Mouse (Mus musculus) limb, embryonic 13.5 days (tissue): ENCODE measurements around the gene Siah2. TPM values are rescaled to one million over a fixed set of nuclear protein-coding genes. Genes with fewer than 3 reads are reported as not detected.

Experiments used
- ATAC-seq: fragments of 200-750 bp; cut with Nextera tagmentation; 2 replicates; pipeline ENCODE4 v1.8.0; 2017; ENCODE audit warnings: low read depth, moderate number of reproducible peaks, moderate TSS enrichment; ENCODE audit not compliant: low FRiP score
- H3K27ac ChIP-seq: fragments of 300-500 bp; sonication (generic); 2 replicates; pipeline ENCODE4 v1.5.1; 2015; ENCODE audit warnings: inconsistent platforms, mild to moderate bottlenecking, moderate library complexity
- H3K27me3 ChIP-seq: fragments of 300-500 bp; sonication (generic); 2 replicates; pipeline ENCODE4 v1.6.1; 2015; ENCODE audit warnings: mild to moderate bottlenecking, inconsistent platforms
- H3K36me3 ChIP-seq: fragments of 300-500 bp; sonication (generic); 2 replicates; pipeline ENCODE4 v1.6.1; 2015; ENCODE audit warnings: inconsistent platforms, mild to moderate bottlenecking, moderate library complexity
- H3K4me1 ChIP-seq: fragments of 300-500 bp; sonication (generic); 2 replicates; pipeline ENCODE4 v1.6.1; 2015; ENCODE audit warnings: inconsistent platforms
- H3K4me2 ChIP-seq: fragments of 300-500 bp; sonication (generic); replicated peaks from 2 replicates; pipeline ENCODE4 v1.6.1; 2015; ENCODE audit warnings: inconsistent platforms, mild to moderate bottlenecking, moderate library complexity
- H3K4me3 ChIP-seq: fragments of 300-500 bp; sonication (generic); 2 replicates; pipeline ENCODE4 v1.5.1; 2015; ENCODE audit warnings: moderate library complexity, mild to moderate bottlenecking, inconsistent platforms
- H3K9ac ChIP-seq: fragments of 300-500 bp; sonication (generic); 2 replicates; pipeline ENCODE4 v1.6.1; 2015; ENCODE audit warnings: mild to moderate bottlenecking, inconsistent platforms
- H3K9me3 ChIP-seq: fragments of 300-500 bp; sonication (generic); 2 replicates; pipeline ENCODE4 v1.6.1; 2016; ENCODE audit warnings: inconsistent platforms
- WGBS: fragments of 180-500 bp; shearing (Covaris S2); methylation state at CpG from one replicate; pipeline ENCODE4 v1.1.7; 2015; 5-methylcytosine and 5-hydroxymethylcytosine counted together
- polyA plus RNA-seq: library from polyadenylated mRNA; unstranded; fragments of >200 nt; fragmentation: Nextera tagmentation; extraction: Ambion mirVana; gene quantifications from 2 replicates; pipeline ENCODE4 v1.2.1, GENCODE M21; 2015

Gene Siah2
- polyA plus RNA-seq, 1 experiment from 2014 or later: 5.9 TPM

DNA sequence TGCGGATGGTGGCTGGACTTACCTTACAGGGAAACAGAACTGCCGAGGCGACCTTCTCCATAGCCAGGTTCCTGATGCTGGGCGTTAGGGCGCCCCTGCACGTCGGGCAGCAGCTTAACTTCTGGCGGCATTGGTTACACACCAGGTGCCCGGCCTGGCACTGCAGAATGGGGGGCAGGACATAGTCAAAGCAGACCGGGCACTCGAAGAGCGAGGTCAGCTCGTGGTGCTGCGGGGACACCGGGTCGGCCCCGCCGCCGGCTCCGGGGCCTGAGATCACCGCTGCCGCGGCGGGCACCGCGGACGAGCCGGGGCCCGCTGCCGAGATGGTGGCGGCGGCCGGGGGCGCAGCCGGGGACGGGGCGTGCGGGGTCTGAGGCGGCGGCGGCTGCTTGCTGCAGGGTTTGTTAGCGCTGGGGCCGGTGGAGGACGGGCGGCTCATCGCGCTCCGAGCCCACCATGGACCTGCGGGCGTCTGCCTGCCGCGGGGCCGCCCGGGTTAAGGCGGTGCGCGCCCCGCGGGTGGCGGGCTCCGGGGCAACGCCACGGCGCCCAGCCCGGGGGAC is 743 bp downstream of the Siah2 start:
- H3K9me3 ChIP-seq: no peaks in the 10 kb centered on the region
- H3K9ac ChIP-seq: peak overlapping the region; percentile 89
- H3K36me3 ChIP-seq: no peaks in the 10 kb centered on the region
- H3K27me3 ChIP-seq: no peaks in the 10 kb centered on the region
- H3K4me1 ChIP-seq: peaks cover 36% of the 10 kb centered on the region
- peak overlapping the region; percentile 74; the same call in 1 of the 2 replicates for H3K27ac ChIP-seq
- peak overlapping the region; percentile 92 for H3K4me2 ChIP-seq
- under 1% methylated on average over 58 of the region's 65 CpGs for WGBS
- H3K4me3 ChIP-seq: peak overlapping the region; percentile 79
- peak; percentile 6 for ATAC-seq

DNA sequence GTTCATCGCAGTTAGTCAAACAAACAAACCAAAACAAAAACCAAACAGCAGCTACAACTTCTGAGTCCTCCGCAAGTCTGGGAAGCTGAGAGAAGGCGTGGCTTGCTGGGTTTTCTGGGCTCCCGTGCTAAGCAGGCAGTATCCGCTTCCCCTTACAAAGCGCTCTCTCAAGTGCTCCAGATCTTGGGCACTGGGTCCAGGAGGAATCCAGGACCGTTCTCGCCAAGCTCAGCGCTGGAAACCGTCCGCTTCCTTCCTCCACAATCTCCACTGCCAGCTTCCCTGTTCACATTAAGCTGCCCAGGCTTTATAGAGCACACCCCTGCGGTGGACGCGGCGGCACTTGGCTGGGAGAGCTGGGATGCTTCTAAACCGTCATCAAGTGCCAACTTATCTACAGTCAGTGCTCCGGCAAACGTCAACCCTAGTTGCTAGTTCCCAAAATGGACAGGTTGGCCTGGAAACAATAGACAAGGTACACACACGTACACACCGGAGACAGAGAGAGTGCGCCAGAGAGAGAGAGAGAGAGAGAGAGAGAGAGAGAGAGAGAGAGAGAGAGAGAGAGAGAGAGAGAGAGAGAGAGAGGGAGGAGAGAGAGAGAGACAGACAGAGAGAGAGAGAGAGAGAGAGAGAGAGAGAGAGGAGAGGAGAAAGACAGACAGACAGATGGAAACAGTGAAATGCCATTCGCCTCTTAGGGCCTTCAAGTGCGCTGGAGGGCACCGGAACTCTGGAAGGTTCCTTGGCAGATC is 1.4 kb downstream of the Siah2 start:
- Histone ChIP-seq H3K9me3 (no peaks in the 10 kb centered on the region), H3K4me2 (peak overlapping the region; percentile 92), H3K9ac (peak overlapping the region; percentile 89), H3K36me3 (no peaks in the 10 kb centered on the region), H3K4me1 (peaks cover 43% of the 10 kb centered on the region), H3K27me3 (no peaks in the 10 kb centered on the region), H3K27ac (peak overlapping the region; percentile 75; the same call in 1 of the 2 replicates), H3K4me3 (peak overlapping the region; percentile 79)
- under 1% methylated on average over 24 of the region's 24 CpGs for whole genome bisulfite sequencing
- peak; percentile 24; the same call in 1 of the 2 replicates for ATAC-seq

DNA sequence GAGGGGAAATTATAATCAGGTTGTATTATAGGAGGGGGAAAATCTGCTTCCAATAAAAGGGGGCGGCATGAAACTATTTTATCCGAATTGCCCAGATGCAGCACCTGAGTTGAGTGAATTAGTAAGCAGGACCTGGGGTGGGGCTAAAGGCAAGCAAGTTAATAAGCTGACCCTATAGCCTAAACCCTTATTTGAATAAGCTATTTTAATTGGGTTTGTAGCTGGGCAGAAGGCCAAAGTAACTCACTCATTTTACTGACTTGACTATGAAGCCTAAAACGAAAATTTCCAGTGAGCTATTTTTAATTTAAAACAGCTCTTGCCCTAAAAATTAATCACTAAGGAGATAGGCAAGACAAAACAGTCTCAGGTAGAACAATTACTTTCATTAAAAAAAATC is 2.5 kb downstream of the Siah2 start:
- Histone ChIP-seq H3K4me1 (peaks cover 44% of the 10 kb centered on the region), H3K36me3 (no peaks in the 10 kb centered on the region), H3K4me3 (peak overlapping the region; percentile 79), H3K9me3 (no peaks in the 10 kb centered on the region), H3K9ac (no peak overlapping the region), H3K27ac (no peak overlapping the region), H3K27me3 (no peaks in the 10 kb centered on the region), H3K4me2 (peak overlapping the region; percentile 92)
- 16% methylated on average over 3 of the region's 3 CpGs for WGBS
- ATAC-seq: no peak

DNA sequence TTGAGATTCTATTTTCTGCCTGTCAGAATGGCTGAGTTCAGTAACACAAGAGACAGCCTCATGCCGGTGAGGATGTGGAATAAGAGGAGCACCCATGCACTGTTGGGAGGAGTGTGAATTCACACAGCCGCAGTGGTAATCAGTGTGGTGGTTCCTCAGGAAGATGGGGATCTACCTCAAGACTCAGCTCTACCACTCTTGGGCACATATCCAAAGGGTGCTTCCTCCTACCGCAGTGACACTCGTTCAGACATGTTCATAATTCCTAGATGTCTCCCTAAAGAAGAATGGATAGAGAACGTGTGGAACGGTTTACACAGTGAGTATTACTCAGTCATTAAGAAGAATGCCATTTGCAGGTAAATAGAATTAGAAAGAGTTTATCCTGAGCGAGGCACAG is 3.1 kb downstream of the Siah2 start:
- H3K4me2 ChIP-seq: peak overlapping the region; percentile 92
- no peak for ATAC-seq
- no peak overlapping the region for H3K27ac ChIP-seq
- no peaks in the 10 kb centered on the region for H3K27me3 ChIP-seq
- H3K4me3 ChIP-seq: peak overlapping the region; percentile 79
- no peaks in the 10 kb centered on the region for H3K9me3 ChIP-seq
- H3K9ac ChIP-seq: no peak overlapping the region
- peaks cover 44% of the 10 kb centered on the region for H3K4me1 ChIP-seq
- WGBS: 66% methylated on average over 7 of the region's 7 CpGs
- H3K36me3 ChIP-seq: no peaks in the 10 kb centered on the region

DNA sequence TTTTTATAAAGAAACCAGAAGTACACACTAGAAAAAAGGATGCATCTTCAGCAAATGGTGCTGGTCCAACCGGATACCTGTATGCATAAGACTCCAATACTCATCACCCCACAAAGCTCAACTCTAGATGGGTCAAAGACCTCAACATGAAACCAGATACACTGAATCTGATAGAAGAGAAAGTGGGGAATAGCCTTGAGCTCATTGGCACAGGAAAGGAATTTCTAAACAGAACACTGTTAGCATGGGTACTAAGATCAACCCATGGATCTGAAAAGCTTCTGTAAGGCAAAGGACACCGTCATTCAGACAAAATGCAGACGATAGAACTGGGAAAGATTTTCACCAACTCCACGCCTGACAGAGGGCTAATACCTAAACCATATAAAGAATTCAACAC is 3.6 kb downstream of the Siah2 start:
- Histone ChIP-seq H3K36me3 (no peaks in the 10 kb centered on the region), H3K4me3 (no peak overlapping the region), H3K9me3 (no peaks in the 10 kb centered on the region), H3K27ac (no peak overlapping the region), H3K9ac (no peak overlapping the region), H3K4me2 (peak overlapping the region; percentile 92; the same call in 1 of the 2 replicates), H3K4me1 (peaks cover 44% of the 10 kb centered on the region), H3K27me3 (no peaks in the 10 kb centered on the region)
- ATAC-seq: no peak
- 88% methylated on average over 4 of the region's 4 CpGs for WGBS

DNA sequence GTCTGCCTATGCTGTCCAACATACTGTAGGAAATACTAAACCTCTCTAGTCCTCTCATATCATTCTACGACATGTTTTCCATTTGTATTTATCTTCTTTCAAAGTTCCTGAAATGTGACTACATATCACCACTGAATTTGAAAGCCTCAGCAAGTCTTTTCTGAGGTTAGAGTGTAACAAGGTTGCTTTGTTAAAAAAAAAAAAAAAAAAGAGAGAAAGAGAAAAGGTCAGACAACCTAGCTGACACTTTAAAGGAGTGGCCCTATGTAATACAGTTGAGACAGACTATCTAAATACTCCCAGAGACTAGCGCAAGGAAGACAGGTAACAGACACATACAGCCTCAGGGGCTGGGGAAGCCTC is 5.3 kb downstream of the Siah2 start:
- ATAC-seq: no peak
- Histone ChIP-seq H3K9me3 (no peaks in the 10 kb centered on the region), H3K4me1 (peaks cover 40% of the 10 kb centered on the region), H3K4me2 (no peak overlapping the region), H3K9ac (no peak overlapping the region), H3K36me3 (no peaks in the 10 kb centered on the region), H3K27ac (no peak overlapping the region), H3K27me3 (no peaks in the 10 kb centered on the region), H3K4me3 (no peak overlapping the region)
- 74% methylated on average over 2 of the region's 2 CpGs for WGBS

DNA sequence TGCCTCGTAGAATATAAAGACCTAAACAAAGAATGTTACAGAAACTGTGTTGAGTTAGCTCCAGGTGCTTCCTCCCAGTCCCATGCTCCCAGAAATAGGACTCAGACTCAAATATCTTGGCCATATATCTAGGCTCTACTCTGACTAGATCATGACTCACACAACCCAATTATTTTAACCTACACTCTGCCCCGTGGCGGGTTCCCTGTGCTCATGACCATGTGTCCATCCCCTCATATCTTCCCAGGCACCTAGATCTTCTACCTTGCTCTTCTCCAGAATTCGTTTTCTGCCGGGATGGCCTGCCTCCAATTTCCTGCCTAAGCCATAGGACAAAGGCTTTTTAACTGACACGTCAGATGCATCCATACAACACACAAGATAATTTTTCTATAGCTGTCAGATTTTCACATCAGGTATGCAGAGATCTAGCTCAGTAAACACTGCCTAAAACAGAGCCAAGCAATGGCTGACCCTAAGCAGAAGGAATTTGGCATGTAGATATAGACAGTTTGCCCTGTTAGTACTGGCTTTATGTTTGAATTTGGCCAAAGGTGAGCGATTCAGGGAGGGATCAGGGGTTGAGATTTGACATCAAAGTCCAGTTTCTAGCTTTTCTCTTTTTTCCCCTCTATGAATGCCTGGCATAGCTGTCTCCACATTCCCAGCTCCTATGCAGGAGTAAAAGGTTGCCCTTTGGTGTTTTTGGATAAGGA is 5.8 kb downstream of the Siah2 start:
- Histone ChIP-seq H3K27ac (no peak overlapping the region), H3K9me3 (no peaks in the 10 kb centered on the region), H3K27me3 (no peaks in the 10 kb centered on the region), H3K4me3 (no peak overlapping the region), H3K36me3 (no peaks in the 10 kb centered on the region), H3K9ac (no peak overlapping the region), H3K4me2 (no peak overlapping the region), H3K4me1 (peaks cover 40% of the 10 kb centered on the region)
- ATAC-seq: no peak
- WGBS: 88% methylated on average over 7 of the region's 7 CpGs

DNA sequence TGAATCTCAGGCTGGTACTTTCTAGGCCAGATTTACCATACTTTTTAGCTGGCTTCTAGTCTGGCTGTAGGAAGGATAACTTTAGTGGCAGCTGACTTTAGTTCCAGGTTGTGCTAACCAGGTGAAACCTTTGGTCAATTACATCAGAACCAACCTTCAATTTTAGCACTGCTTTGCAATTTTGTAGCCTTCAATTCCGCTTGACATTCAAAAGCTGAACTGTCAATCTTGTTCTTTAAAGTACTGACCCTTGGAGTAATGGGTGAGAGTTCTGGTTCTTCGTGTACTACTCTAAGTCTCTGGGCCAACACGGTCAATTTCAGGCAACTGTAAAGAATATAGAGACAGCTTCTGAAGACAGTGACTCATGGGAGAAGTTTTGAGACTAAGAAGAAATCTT is 6.8 kb downstream of the Siah2 start:
- no peak overlapping the region for H3K27ac ChIP-seq
- H3K4me2 ChIP-seq: no peak overlapping the region
- H3K9ac ChIP-seq: no peak overlapping the region
- H3K4me3 ChIP-seq: no peak overlapping the region
- no peak for ATAC-seq
- 93% methylated on average over 3 of the region's 3 CpGs for WGBS
- H3K27me3 ChIP-seq: no peaks in the 10 kb centered on the region
- no peaks in the 10 kb centered on the region for H3K9me3 ChIP-seq
- H3K36me3 ChIP-seq: no peaks in the 10 kb centered on the region
- peaks cover 46% of the 10 kb centered on the region for H3K4me1 ChIP-seq

DNA sequence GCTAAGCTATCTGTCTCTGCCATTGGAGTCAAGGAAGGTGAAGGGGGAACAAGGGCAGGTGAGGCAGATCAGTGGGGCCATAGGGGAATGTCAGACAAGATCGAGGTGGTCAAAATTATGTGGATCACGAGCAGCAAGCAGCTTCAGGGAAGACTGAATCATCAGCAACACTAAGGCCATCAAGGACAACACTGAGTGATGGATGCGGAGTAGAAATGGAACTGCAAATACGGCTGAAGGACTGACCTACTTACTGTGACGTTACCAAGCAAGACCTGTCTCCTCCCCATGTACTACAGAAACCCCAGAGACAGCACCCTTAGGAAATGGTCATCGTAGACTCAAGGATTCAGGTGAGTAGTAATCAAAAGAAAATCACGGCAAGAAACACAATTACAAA is 8.9 kb downstream of the Siah2 start:
- no peak for ATAC-seq
- no peak overlapping the region for H3K4me2 ChIP-seq
- H3K4me3 ChIP-seq: no peak overlapping the region
- no peaks in the 10 kb centered on the region for H3K27me3 ChIP-seq
- H3K36me3 ChIP-seq: no peaks in the 10 kb centered on the region
- H3K4me1 ChIP-seq: peaks cover 46% of the 10 kb centered on the region
- H3K9me3 ChIP-seq: no peaks in the 10 kb centered on the region
- 85% methylated on average over 7 of the region's 7 CpGs for WGBS
- no peak overlapping the region for H3K27ac ChIP-seq
- no peak overlapping the region for H3K9ac ChIP-seq

DNA sequence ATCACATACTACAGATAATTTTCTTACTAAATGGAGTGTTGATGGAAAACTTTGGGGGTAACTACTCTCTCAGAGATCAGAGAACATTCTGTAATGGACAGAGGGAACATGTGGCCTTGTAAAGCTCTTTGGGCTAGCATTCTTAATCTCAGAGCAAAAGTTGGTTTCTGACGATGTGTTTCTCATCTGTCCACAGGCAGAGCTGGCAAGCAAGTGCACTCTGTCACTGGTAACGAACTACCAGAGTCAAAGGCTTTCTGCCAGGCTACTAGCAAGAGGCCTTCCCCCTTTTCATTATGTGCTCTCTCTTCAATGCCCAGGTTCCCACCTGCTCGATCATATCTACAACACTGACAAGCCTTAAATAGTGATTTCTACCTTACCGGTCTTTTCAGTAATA is 9.9 kb downstream of the Siah2 start:
- Histone ChIP-seq H3K4me3 (no peak overlapping the region), H3K27ac (no peak overlapping the region), H3K4me1 (peaks cover 52% of the 10 kb centered on the region), H3K9ac (no peak overlapping the region), H3K4me2 (no peak overlapping the region), H3K9me3 (no peaks in the 10 kb centered on the region), H3K36me3 (no peaks in the 10 kb centered on the region), H3K27me3 (no peaks in the 10 kb centered on the region)
- no peak for ATAC-seq
- WGBS: 68% methylated on average over 4 of the region's 4 CpGs

DNA sequence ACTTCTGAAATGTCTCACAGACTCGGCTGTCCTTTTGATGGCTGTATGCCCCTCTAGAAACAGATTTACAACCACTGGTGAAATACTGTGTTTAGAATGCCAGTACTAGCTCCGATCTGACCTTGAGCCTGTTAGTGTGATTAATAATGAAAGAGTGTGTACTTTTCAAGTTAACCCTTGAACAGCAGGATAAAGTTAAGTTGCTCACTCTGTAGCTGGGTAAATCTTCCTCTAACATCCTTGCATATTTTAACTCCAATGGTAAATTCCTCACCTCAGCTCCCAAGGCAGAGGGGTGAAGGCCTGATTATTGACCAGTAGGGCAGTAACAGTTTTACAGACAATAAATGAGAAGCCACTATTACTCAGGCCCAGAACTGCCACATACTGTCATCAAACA is 10.4 kb downstream of the Siah2 start:
- no peak for ATAC-seq
- Histone ChIP-seq H3K36me3 (no peaks in the 10 kb centered on the region), H3K4me1 (peaks cover 53% of the 10 kb centered on the region), H3K27me3 (no peaks in the 10 kb centered on the region), H3K9me3 (no peaks in the 10 kb centered on the region), H3K4me3 (no peak overlapping the region), H3K9ac (no peak overlapping the region), H3K27ac (no peak overlapping the region), H3K4me2 (no peak overlapping the region)
- 9% methylated on average over 2 of the region's 2 CpGs for WGBS

DNA sequence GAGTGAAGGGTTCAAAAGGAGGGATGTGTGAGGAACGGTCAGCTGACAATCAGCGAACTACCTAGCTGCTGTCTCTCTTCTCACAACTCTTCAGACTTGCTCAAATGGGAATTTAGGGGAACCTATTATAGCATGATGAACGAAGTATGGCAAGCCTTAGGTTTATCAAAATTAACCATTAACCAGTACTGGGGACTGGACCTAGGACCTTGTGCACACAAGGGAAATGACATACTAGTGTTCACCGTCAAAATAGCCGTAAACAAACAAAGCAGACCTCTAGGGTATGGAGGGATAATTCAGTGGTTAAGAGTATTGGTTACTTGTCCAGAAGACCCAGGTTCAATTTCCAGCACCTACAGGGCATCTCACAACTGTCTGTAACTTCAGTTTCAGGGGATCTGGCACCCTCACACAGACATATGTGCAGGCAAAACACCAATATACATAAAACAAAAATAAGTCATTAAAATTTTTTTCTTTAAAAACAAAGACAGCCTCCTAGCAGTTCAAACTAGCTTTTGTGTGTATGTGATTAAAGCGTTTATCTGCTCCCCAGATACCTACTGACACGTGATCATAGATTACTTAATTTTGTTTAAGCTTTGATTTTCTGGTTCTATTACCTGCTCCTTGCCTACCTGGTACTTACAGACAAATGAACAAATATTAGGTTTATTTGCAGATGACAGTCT is 11.1 kb downstream of the Siah2 start:
- Histone ChIP-seq H3K9me3 (no peaks in the 10 kb centered on the region), H3K27ac (no peak overlapping the region), H3K4me2 (no peak overlapping the region), H3K9ac (no peak overlapping the region), H3K4me1 (peaks cover 48% of the 10 kb centered on the region), H3K36me3 (peaks cover 2% of the 10 kb centered on the region), H3K27me3 (no peaks in the 10 kb centered on the region), H3K4me3 (no peak overlapping the region)
- ATAC-seq: no peak
- 76% methylated on average over 7 of the region's 7 CpGs for WGBS
